Mouse (Mus musculus): Measurements from ENCODE around the gene Gm10974.
A peak's percentile ranks its signal among the peaks of the same experiment; 100 is the strongest.

The Gm10974 gene

GRCm38 (mm10) chr7:66365904-66366303, at the start of gene Gm10974:
Gene Gm10974 (plus strand): TSS chr7:66365905.
- no peak for DNase-seq

GRCm38 (mm10) chr7:66318147-66318546, 47.6 kb upstream of the Gm10974 start:
- no peak for DNase-seq

- DNase-seq: no peak
These were observed 44.7 kb upstream of the Gm10974 start for GRCm38 (mm10) chr7:66320996-66321395.

GRCm38 (mm10) chr7:66323252-66324015, 42.3 kb upstream of the Gm10974 start:
- no peak for DNase-seq

GRCm38 (mm10) chr7:66325419-66326053, 40.2 kb upstream of the Gm10974 start:
- DNase-seq: no peak

GRCm38 (mm10) chr7:66327516-66327915, 38.2 kb upstream of the Gm10974 start:
- DNase-seq: no peak

- DNase-seq: no peak
These were observed 35.1 kb upstream of the Gm10974 start for GRCm38 (mm10) chr7:66330610-66331009.

- no peak for DNase-seq
These were observed 33.4 kb upstream of the Gm10974 start for GRCm38 (mm10) chr7:66332340-66332739.

GRCm38 (mm10) chr7:66333906-66334500, 31.7 kb upstream of the Gm10974 start:
- DNase-seq: no peak

GRCm38 (mm10) chr7:66336955-66337354, 28.8 kb upstream of the Gm10974 start:
- no peak for DNase-seq

GRCm38 (mm10) chr7:66339625-66340024, 26.1 kb upstream of the Gm10974 start:
- DNase-seq: no peak

GRCm38 (mm10) chr7:66340044-66340443, 25.7 kb upstream of the Gm10974 start:
- no peak for DNase-seq

- DNase-seq: peak; percentile 16
These were observed 23.4 kb upstream of the Gm10974 start for GRCm38 (mm10) chr7:66342323-66342722.

GRCm38 (mm10) chr7:66342831-66343230, 22.9 kb upstream of the Gm10974 start:
- no peak for DNase-seq

GRCm38 (mm10) chr7:66343307-66343706, 22.4 kb upstream of the Gm10974 start:
- no peak for DNase-seq

- no peak for DNase-seq
These were observed 18.6 kb upstream of the Gm10974 start for GRCm38 (mm10) chr7:66346959-66347663.

GRCm38 (mm10) chr7:66348588-66348987, 17.1 kb upstream of the Gm10974 start:
- DNase-seq: no peak

- no peak for DNase-seq
These were observed 16.0 kb upstream of the Gm10974 start for GRCm38 (mm10) chr7:66349670-66350069.

GRCm38 (mm10) chr7:66351074-66351473, 14.6 kb upstream of the Gm10974 start:
- no peak for DNase-seq

GRCm38 (mm10) chr7:66354911-66355310, 10.8 kb upstream of the Gm10974 start:
- DNase-seq: no peak

- no peak for DNase-seq
These were observed 9.7 kb upstream of the Gm10974 start for GRCm38 (mm10) chr7:66355791-66356522.

GRCm38 (mm10) chr7:66358461-66358860, 7.2 kb upstream of the Gm10974 start:
- DNase-seq: no peak

GRCm38 (mm10) chr7:66359044-66359443, 6.7 kb upstream of the Gm10974 start:
- DNase-seq: no peak
